Mouse (Mus musculus) cerebellum, adult 9-11 months (tissue): ENCODE results near the gene Dscam.
A peak's percentile ranks its signal among the peaks of the same experiment; 100 is the strongest.

Source experiments
- DNase-seq: peaks from one replicate; pipeline ENCODE4 v3.0.0; 2022

Gene Dscam

DNA sequence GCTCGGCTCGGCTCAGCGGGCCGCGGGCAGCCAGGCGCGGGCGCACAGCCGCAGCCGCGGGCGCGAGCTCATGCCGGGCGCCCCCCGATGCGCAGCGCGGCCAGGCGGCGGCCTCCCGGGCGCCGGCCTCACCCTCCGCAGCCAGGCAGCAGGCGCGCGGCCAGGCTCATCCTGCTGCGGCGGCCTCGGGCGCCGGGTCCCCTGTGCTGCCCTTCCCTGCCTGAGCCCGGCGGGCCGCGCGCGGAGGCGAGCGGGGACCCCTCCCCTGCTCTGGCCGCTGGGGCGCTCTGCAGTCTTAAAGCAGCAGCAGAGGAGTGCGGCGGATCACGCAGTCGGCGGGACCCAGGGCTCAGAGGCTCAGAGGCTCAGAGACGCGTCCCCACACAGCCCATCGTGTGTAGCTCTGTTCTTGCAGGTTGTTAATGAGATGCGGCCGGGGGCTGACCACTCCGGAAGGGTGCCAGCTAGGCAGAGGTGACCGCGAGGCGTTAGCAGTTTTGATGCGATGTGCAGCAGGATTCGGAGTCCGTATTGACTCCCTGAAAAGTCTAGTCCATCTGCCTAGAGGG, at the start of gene Dscam:
Gene Dscam, minus strand, starts transcription at position 240 of the 569 bp plus-strand sequence.
- no peak for DNase-seq

DNA sequence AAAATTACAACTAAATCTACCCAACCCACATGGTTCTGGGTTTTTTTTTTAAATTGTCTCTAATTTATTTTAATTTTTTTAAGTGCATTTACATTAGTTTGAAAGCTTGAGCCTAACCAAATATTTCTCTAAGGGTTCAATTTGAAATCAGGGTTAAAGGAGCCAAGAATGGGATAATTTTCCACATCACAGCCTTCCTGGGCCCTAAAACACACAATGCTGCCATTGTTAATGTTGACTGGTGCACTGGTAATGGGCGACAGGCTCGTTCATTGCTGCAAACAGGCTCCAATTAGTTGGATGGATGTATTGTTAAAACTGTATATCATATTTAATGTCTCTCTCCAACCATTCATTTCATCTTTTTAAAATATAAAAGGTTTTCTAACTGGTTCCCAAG, 48.8 kb upstream of the Dscam start:
- no peak for DNase-seq

DNA sequence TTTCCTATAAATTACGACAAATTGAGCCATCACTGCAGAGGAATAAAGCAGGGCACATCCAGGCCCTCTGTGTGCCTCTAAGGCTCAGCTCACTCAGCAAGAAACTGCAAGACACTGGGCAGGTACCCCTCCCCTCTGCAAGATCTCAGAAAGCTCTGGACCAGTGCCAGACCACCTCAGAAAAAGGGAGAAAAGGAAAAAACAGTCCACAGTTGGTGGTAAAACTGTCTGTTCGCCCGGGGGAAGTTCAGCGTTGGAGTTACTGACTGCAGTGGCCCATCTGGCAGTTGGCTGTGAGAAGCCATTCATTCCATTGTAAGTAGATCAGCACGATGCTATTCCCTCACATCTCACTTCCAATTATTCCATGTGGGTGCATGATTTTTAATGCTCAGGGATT, 39.4 kb upstream of the Dscam start:
- peak; percentile 2 for DNase-seq

DNA sequence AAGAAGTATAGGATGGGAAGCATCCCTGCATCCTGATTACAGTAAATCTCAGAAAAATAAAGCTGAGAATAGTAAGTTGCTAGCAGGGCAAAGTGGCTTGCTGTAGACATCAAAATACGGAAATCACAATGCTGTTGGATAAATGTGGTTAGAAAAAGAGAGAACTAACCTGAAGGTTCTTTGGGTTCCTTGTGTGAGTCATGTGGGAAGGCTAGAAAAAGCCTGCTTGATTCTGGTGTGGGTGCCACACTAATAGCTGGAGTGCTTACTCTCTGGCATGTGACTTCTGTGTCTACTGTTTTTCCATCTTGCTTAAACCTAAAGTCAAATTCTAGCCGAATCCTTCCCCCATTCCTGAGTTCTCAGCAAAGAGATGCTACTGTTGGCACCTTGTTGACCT, 37.7 kb upstream of the Dscam start:
- DNase-seq = no peak

DNA sequence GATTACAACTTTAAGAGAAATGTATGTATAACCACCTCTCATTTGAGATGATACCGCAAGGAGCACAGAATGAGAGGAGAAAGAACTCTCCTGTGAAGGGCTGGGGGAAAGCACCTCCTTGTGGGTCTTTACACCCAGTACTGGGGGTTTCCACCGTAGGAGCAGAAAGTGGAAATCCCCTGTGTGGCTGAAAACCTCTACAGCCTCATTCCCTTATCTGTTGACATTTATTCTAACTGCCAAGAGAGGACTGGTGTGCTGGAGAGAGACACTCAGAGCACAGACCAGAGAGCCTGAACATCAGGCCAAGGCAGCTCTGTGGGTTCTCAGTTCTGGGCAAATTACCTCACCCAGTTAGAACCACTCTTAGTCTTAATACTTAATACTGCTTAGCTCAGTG, 33.5 kb upstream of the Dscam start:
- DNase-seq = no peak

DNA sequence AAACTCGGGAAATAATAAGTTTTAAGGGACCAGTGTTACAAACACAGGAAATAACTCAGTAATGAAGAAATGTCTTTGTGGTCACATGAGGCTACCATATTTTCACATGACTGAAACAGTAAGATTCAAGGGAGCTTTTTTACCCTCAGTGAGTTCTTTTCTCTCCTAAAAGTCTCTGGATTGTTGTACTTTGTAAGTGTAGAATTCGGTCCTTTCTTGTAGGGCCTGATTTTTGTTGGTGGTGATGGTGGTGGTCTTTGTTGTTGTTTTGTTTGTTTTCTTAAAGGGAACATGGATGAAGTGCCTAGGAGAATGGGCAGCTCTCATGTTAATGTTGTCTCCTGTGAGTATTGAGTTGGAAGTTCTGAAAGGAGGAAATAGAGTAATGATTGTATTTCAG, 33.0 kb upstream of the Dscam start:
- DNase-seq = no peak

DNA sequence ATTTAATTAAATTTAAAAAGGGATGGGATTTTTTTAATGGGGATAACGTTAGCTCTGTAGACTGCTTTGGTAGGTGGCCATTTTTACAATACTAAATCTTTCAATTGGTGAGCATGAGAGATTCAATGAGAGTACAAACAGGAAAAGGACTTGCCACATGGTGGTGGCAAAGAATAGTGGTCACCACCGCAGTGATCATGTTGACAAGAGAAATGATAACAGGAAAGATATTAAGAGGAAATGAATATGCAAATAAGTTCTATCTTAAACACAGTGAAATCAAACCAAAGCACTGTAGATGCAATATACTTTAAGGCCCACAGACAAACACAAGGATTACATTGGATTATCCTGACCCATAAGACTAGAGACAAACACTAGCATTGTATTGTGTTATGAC, 24.1 kb upstream of the Dscam start:
- no peak for DNase-seq

DNA sequence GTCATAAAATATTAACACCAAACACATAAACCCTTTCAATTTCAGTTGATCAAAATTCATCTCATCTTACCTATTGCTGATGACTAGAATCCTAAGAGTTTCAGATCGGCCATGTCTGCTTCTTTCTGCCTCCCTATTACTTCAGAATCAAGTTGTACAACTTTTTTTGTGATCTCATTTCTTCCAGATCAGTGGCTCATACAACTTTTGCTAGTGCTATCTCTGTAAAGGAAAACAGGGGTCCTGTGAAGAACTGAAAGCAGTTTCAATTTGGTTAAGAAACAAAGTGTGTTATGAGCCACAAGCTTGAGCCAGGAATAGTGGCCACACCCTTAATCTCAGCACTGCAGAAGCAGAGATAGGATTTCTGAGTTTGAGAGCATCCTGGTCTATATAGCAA, 23.6 kb upstream of the Dscam start:
- DNase-seq = no peak

DNA sequence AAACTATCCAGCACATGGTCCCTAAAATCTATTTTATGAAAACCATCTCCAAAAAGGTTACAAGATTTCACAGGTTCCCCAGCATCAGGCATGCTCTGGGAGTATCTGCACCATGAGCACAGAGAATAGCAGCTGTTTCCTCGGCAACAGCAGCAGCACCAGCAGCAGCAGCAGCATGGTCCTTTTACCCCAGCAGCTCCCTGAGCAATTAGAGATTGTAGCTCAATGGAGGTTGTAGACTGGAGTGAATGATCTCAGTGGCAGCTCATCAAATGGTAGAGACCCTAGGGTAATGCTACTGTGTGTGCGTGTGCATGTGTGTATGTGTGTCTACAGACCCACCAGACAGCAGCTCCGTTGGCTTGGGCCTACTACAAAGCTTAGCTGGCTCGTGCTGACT, 21.7 kb upstream of the Dscam start:
- DNase-seq = no peak

DNA sequence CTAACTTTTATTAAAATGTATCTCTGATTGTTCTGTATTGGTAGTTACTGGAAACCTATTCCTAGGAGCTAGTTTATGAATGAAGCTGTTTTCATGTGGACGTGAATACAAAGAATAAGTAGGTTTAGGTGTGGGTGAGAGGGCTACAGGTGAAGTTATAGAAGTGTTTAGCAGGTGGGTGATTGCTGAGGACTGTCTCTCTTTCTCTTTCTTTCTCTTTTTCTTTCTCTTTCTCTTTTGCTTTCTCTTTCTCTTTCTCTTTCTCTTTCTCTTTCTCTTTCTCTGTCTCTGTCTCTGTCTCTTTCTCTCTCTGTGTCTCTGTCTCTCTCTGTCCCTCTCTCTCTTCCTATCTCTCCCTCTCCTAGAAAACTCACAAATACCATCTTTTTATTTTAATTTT, 20.1 kb upstream of the Dscam start:
- no peak for DNase-seq

DNA sequence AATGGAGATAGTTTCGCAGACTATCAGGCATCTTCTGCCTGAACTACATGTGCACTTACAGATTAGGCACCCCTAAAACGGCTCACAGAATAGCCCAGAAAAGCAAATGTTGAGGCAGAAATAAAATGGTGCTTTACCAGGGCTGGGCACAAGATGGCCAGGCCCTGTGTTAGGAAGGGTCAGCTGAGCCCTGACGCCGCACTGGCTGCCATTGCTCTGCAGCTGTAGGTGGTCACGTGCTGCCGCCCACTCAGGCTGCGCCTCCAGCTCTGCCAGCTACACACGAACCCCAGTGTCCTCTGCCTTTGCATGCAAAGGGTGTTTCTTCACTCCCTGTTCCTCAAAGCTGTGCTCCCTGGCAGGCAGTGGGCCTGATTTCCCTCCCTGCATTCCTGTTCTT, 948 bp upstream of the Dscam start:
- DNase-seq = no peak

DNA sequence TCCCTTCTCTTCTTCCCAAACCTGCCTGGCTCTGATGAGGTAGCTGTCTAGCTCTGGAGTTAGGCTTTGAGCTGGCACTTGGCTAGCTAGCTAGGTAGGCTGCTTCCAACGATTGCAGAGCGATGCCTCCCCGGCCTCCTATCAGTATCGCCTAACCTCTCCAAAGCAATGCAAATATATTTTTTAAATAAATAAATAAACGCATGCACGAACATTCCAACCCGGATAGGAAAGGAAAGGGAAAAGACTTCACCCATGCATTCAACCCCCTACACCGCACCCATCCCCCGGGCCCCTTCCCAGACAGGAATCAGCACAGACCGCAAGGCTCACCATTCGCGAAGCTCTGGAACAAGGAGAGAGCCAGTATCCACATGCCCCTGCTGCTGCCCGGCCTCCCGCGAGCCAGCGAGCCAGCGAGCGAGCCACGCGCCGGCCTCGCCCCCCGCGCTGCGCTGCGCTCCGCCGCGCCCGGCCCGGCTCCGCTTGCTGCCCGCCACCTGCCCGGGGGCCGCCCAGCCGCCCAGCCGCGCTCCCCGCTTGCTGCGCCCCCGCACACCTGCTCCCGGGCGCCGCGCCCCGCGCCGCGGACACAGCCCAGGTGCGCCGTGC, 545 bp downstream of the Dscam start:
- DNase-seq = no peak

DNA sequence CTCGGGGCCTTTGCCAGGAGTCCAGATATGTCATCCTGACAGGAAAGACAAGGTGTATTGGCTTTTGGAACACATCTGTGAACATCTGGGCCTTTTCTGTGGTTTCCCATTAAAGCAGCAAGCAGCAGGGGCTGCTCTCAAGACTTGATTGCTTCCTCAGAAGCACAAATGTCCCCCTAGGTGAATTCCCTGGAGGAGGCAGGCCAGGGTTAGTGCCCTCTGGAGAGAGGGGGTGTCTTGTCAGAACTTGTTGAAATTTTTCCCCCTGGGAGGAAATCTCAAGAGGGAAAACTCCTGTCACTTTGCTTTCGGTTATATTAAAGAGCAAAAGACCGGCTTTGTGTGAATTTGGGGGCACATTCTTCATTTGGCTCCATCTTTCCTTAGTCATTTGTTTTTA, 1.9 kb downstream of the Dscam start:
- no peak for DNase-seq

DNA sequence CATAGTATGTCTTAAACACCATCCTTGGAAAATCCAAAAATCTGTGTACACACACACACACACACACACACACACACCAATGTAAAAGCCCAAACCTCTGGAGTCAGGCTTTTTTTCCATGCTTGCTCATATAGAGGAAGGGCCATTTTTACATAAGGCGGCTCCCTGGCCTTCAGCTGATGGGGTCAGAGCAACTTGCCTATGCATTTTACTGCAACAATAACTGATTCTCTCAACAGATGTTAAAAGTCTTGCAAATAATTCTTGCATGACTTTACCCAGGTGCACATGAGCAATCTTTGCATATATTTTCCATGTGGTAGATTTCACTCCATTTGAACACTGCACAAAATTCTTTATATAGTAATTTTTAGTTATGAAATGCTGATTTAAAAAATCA, 2.5 kb downstream of the Dscam start:
- DNase-seq = no peak

DNA sequence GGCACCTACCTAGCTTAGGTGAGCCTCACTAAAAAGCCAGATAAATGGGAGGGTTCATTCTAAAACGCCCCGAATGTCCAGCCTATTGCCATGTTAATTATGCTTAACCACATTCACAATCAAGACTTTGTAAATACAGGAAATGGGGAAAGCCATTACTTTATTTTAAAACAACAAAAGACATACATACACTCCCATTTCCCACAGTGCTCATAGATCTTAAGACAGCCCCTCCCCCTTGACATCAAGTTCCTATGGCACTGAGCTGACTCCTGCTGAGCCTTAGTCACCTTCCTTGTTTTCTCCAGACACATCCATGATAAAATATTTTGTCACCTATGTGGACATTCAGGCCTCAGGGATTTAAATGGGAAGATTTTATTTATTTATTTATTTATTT, 4.4 kb downstream of the Dscam start:
- DNase-seq = no peak

DNA sequence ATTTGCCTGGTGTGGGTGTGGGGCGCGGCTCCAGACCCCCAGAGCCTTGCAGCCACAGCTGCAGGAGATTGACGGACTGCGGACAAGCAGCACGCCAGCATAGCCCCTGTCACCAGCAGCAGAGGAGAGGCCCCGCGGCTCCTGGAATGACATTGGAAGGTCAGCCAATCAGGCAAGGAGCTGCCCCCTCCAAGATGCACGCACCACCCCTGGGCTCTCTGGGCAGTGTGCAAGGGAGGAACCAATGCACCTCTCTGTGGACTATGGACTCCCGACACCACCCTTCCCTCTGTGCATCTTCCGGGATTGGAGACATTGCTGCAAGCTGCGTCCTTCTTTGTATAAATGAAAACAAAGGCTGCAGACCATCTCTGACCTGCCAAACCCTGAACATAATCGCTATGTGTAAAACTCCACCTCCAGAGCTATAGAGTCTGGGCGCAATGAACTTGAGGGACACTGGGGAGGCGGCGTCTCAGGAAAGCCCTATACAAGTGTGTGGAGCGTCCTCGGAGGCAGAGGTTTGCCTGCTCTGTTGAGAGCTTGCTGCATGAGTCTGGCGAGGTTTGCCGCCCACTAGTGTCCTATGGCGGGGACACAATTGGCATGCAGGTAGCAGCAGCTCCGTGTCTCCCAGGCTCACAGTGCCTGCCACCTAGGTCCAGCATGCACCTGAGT, 5.0 kb downstream of the Dscam start:
- DNase-seq = peak; percentile 75

DNA sequence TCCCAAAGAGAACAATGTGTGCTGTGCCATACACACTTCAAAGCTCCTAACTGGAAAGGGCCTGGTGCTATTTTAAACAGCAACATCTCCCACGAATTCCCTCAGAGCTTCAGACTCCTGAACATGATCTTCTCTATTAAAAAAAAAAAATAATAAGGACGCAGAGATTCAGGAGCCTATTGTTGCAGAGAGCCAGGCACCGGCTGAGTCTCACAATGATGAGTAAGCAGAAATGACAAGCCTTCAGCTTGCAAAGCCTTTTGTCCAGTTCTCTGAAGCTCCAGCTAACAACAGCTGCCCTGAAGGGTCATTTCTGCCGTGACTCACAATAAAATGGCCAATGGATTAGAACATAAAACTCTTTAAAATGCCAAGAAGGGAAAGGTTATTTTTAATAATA, 12.3 kb downstream of the Dscam start:
- no peak for DNase-seq

DNA sequence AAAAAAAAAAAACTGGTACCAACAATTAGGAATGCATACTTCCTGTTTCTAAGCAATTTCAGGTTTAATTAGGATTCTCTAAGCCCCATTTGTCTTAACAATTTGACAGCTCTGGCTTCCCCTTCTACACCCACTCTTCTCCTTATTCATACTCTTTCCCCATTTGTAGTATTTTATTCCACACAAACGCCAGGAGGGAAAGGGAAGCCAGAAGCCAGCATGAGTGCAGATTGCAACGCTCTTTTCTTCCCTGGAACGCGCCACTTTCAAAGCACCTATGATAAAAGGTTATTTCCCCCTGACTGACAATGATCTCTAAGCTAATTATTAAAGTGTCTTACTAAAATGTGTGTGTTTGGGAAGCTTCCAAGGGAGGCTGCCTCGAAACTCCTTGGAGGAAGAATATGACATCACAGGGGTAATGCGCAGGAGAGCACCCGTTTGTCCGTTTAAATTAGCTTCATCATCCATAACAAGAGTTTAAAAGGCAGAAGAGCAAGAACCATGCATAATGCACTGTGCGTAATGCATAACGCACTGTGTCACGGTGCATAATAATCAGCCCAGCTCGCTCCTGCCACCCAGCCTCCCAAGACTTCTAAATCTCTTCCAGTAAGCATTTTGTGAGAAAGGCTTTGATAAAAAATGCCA, 25.9 kb downstream of the Dscam start:
- no peak for DNase-seq

DNA sequence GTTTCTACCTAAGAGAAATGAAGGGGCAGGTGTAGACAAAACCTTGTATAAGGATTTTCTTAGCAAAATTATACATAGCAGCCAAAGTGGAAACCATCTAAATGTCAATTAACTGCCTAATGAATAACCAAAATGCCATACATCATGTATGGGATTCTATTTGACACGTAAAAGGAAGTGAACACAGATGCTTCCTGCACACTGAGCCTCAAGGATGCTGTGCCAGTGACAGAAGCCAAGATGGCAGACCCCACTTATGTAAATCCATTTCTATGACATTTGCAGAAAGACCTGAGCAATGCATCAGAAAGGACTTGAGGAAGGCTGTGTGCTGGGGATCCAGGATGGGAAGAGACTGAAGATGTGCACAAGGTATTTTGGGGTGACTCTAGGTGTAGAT, 28.6 kb downstream of the Dscam start:
- DNase-seq = no peak

DNA sequence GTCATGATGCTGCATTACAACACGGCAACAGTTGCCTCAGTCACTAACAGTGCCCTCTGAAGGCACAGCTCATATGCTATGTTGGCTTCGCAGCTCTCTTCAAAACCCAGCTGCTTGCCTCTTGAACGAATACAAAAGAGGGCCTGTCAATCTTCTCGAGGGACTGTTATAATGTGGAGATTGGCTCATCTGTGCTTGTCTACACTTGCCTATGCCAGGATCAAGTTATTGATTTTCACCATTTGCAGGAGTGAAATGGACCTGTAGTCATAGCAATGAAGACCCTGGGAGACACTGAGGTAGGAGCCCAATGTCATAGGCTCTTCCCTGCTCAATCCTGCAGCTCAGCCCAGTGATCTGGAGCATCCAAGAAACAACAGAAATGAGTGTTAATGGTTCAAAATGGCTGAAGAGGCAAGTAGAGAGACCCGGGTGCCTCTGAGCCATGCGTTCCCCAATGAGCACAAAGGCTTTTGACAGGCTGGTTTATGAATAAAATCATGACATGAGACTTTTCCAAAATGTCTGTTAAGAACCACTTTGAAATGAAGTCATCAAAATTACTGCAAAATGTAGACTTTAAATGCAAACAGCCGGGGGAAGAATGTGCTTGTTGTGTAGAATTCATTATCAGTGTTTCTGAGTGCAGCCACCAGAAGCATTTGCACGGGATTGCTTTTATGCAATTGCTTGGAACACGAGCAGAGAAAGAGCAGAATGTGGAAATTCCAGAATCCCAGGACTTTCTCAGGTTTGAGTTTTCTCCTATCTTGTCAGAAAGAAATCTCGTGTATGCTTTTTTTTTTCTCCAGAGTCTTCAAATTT, 35.3 kb downstream of the Dscam start:
- no peak for DNase-seq

DNA sequence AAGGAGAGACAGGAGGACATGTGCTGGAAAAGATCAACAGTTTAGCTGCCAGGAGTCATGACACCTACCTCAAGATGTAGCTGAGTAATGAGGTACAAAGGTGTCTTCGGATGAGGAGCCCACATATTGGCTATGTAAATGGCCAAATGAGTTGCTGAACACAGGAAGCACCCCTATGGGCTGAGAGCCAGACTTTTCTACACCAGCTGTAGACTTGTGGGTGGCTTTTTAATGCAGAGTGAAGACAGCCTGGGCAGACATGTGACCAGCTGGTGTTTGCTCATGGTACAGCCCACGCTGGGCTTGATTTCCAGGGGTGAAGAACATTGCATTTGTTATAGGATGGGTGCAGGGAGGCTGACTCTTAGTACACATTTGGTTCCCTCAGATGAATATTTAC, 43.3 kb downstream of the Dscam start:
- no peak for DNase-seq

DNA sequence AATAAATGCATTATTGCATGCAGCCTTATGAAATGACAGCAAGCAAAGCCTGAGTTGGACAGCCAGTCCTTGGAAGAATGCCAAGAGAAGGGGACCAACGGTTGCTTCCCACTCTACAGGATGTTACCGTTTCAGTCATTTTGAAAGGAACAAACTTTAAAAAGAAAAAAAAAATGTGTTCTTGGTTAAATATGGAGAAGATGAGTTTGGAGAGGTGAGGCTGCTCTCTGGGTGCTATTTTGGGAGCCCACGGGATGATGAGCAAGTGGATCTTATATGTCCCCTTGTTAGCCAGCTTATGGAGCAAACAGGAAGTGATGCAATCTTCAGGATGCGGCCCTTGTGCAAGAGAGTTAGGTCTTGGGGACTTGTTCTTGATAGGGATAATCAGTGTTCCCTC, 60.5 kb downstream of the Dscam start:
- no peak for DNase-seq

DNA sequence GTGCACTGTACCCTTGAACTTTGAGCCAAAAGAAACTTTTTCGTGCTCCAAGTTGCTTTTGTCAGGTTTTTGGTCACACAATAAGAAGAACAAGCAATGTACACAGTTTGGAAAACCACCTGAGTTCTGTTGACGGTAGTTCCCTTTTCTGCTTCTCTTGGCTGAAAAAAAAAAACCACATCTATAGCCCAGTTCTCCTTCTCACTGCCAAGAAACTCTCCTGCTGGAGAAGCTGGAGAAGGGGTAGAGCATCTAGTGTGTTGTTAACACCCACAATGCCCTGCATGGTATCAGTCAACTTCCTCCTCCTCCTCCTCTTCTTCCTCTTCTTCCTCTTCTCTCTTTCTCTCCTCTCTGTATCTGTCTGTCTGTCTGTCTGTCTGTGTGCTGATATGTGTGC, 65.3 kb downstream of the Dscam start:
- DNase-seq = no peak

DNA sequence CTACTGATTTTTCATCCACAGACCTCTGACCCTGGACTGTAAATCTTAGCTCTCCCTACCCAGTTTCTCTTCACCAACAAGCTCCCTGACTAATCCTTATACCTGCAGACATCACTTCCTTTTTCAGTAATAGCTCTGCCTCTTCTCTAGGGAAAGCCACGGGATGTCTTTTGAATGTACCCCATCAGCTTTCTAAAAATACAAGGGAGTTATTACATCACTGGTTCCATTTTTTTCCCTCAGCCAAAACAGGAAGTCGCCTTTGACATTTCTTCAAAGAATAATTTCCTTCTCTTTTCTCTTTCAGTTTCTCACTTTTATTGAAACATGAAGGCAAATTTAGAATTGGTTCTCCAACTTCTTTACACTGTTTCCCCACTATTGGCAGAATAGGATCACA, 67.5 kb downstream of the Dscam start:
- DNase-seq = no peak
